Mouse (Mus musculus) right cerebral cortex, postnatal 14 days (tissue): ENCODE data around the gene Gm7233.
"Not testable (repeated sequence)": the region's sequence is repeated elsewhere in the genome, so short reads cannot be mapped to it uniquely, and the experiment has no call there.

Source experiments
- DNase-seq: peaks from one replicate; pipeline ENCODE4 v3.0.0; 2022

Gene Gm7233

GRCm38 (mm10) chr14:43179567-43179966 is at the start of gene Gm7233:
TSS of gene Gm7233 (plus strand) at chr14:43179867.
- not testable (repeated sequence) for DNase-seq

GRCm38 (mm10) chr14:43167189-43167588 is 12.5 kb upstream of the Gm7233 start:
- DNase-seq = not testable (repeated sequence)

GRCm38 (mm10) chr14:43167942-43168341 is 11.7 kb upstream of the Gm7233 start:
- not testable (repeated sequence) for DNase-seq

GRCm38 (mm10) chr14:43168573-43169170 is 11.0 kb upstream of the Gm7233 start:
- not testable (repeated sequence) for DNase-seq

GRCm38 (mm10) chr14:43235204-43235603 is 55.5 kb downstream of the Gm7233 start, which contains the start of gene Gm8122:
TSS of gene Gm8122 (minus strand) at chr14:43235304.
- DNase-seq = not testable (repeated sequence)
